Mouse (Mus musculus) heart, postnatal 0 days (tissue): ENCODE results near the gene Tprkb. TPM values are rescaled to one million over a fixed set of nuclear protein-coding genes. Genes with fewer than 3 reads are reported as not detected.
"Not testable (repeated sequence)": the region's sequence is repeated elsewhere in the genome, so short reads cannot be mapped to it uniquely, and the experiment has no call there.

Experiments used
- ATAC-seq: fragments of 200-750 bp; cut with Nextera tagmentation; 2 replicates; pipeline ENCODE4 v1.8.0; 2017; ENCODE audit warnings: low read depth, moderate number of reproducible peaks, moderate library complexity; ENCODE audit not compliant: insufficient read depth
- DNase-seq: peaks from one replicate; pipeline ENCODE4 v3.0.0-alpha.2; 2016; ENCODE audit warnings: low spot score
- H3K27ac ChIP-seq: fragments of 300-500 bp; sonication (generic); 2 replicates; pipeline ENCODE4 v1.5.1; 2014; ENCODE audit warnings: low read depth, mild to moderate bottlenecking
- H3K27me3 ChIP-seq: fragments of 300-500 bp; sonication (generic); 2 replicates; pipeline ENCODE4 v1.6.1; 2014; ENCODE audit warnings: low read length, mixed read lengths; ENCODE audit not compliant: control insufficient read depth, insufficient read depth
- H3K36me3 ChIP-seq: fragments of 300-500 bp; sonication (generic); replicated peaks from 2 replicates; pipeline ENCODE4 v1.6.1; 2014; ENCODE audit warnings: low read length, mixed read lengths; ENCODE audit not compliant: control insufficient read depth, insufficient read depth
- H3K4me1 ChIP-seq: fragments of 300-500 bp; sonication (generic); 2 replicates; pipeline ENCODE4 v1.6.1; 2014; ENCODE audit warnings: antibody characterized with exemption; ENCODE audit not compliant: control insufficient read depth, insufficient read depth
- H3K4me2 ChIP-seq: fragments of 300-500 bp; sonication (generic); 2 replicates; pipeline ENCODE4 v1.6.1; 2014; ENCODE audit warnings: low read depth, mild to moderate bottlenecking, low read length, moderate library complexity
- H3K4me3 ChIP-seq: fragments of 300-500 bp; sonication (generic); 2 replicates; pipeline ENCODE4 v1.5.1; 2014; ENCODE audit warnings: low read depth, low read length
- H3K9ac ChIP-seq: fragments of 300-500 bp; sonication (generic); replicated peaks from 2 replicates; pipeline ENCODE4 v1.6.1; 2014; ENCODE audit warnings: low read depth, low read length, mixed read lengths
- H3K9me3 ChIP-seq: fragments of 300-500 bp; sonication (generic); replicated peaks from 2 replicates; pipeline ENCODE4 v1.6.1; 2016; ENCODE audit warnings: low read length; ENCODE audit not compliant: control insufficient read depth
- CTCF ChIP-seq: IDR thresholded peaks from 2 replicates; pipeline ENCODE4 v1.5.1; 2016; ENCODE audit warnings: antibody characterized with exemption, control low read depth, low read depth
- EP300 ChIP-seq: IDR thresholded peaks from 2 replicates; pipeline ENCODE4 v1.6.1; 2016; ENCODE audit warnings: antibody characterized with exemption, low read depth
- WGBS: fragments of 180-500 bp; shearing (Covaris S2); extraction: QIAGEN DNeasy Blood & Tissue Kit; methylation state at CpG from one replicate; pipeline ENCODE4 v1.1.7; 2014; 5-methylcytosine and 5-hydroxymethylcytosine counted together
- polyA plus RNA-seq: library from polyadenylated mRNA; unstranded; fragments of >200 nt; fragmentation: Nextera tagmentation; extraction: Ambion mirVana; gene quantifications from 2 replicates; pipeline ENCODE4 v1.2.1, GENCODE M21; 2015
- total RNA-seq: library from RNA; depleted of rRNA; stranded (reverse); fragments of >200 nt; gene quantifications from 2 replicates; pipeline ENCODE4 v1.2.3, GENCODE M21; 2014; ENCODE audit warnings: low replicate concordance; rRNA removed

The Tprkb gene
- total RNA-seq (8.5 and 15.0 TPM in 2 replicates), polyA plus RNA-seq (19.2 and 25.5 TPM in 2 replicates)

DNA sequence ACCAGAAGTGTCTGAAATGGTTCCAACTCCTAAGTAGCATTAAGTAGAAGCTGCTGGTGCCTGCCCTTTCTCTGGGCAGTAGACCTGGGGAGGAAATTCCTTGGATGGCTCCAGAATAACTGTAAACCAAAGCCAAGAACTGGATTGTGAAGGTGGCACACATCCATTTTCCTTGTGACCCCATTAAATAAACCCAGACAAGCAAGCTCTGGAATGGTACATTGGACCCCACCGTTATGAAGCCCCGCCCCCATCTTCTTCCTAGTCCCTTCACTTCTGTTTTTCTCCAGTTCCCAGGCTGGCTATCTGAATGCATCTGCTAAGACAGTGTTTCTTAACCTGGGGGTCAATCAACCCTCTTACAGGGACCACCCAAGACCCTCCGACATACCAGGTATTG, at the start of gene Tprkb:
TSS of gene Tprkb (plus strand) at position 279 of the 400 bp plus-strand sequence.
- no peaks in the 10 kb centered on the region for H3K9me3 ChIP-seq
- no peak within 1 kb of the TSS for H3K4me2 ChIP-seq
- ATAC-seq (no peak), DNase-seq (no peak)
- no peak within 1 kb of the TSS for H3K27ac ChIP-seq
- no peak within 1 kb of the TSS for H3K9ac ChIP-seq
- H3K36me3 ChIP-seq = no peaks in the 10 kb centered on the region
- TF ChIP-seq CTCF = no peak
- no peak for TF ChIP-seq EP300
- peaks cover 11% of the 10 kb centered on the region; the same call in 1 of the 2 replicates for H3K4me1 ChIP-seq
- 84% methylated on average over 3 of the region's 3 CpGs for WGBS
- no peaks in the 10 kb centered on the region for H3K27me3 ChIP-seq
- H3K4me3 ChIP-seq = no peak within 1 kb of the TSS

- ATAC-seq = no peak
- Histone ChIP-seq H3K4me3 (no peak overlapping the region), H3K27ac (no peak overlapping the region), H3K36me3 (no peaks in the 10 kb centered on the region), H3K4me2 (no peak overlapping the region), H3K27me3 (no peaks in the 10 kb centered on the region), H3K4me1 (no peaks in the 10 kb centered on the region), H3K9ac (no peak overlapping the region), H3K9me3 (no peaks in the 10 kb centered on the region)
- no peak for DNase-seq
- TF ChIP-seq EP300 = no peak
- no peak for TF ChIP-seq CTCF
- WGBS = 54% methylated on average over 3 of the region's 3 CpGs
These were observed 49.1 kb upstream of the Tprkb start for GRCm38 (mm10) chr6:85862565-85862964.

GRCm38 (mm10) chr6:85863136-85863535, 48.5 kb upstream of the Tprkb start:
- Histone ChIP-seq H3K27me3 (no peaks in the 10 kb centered on the region), H3K4me2 (no peak overlapping the region), H3K4me3 (no peak overlapping the region), H3K36me3 (no peaks in the 10 kb centered on the region), H3K27ac (no peak overlapping the region), H3K9me3 (no peaks in the 10 kb centered on the region), H3K9ac (no peak overlapping the region), H3K4me1 (no peaks in the 10 kb centered on the region)
- no peak for DNase-seq
- 82% methylated on average over 2 of the region's 2 CpGs for WGBS
- no peak for TF ChIP-seq EP300
- TF ChIP-seq CTCF = no peak
- no peak for ATAC-seq

DNA sequence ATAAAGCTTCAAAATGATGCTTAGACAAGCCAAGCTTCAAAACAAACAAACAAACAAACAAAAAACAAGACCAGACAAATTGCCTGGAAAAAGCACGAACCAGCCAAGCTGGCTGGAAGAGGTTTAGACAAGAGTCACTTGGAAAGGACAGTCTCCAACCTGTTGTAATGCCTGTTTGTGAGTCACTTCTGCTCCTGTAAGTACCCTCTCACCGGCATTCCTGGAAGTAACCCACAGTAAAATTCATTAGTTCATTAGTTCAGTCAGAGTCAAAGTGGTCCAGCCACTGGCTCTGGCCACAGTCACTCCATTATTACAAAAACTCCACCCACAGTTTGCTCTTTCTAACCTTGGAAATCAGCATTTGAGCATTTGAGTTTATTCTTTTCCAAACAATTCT, 47.8 kb upstream of the Tprkb start:
- Histone ChIP-seq H3K4me2 (no peak overlapping the region), H3K27ac (no peak overlapping the region), H3K36me3 (no peaks in the 10 kb centered on the region), H3K27me3 (no peaks in the 10 kb centered on the region), H3K9me3 (no peaks in the 10 kb centered on the region), H3K9ac (no peak overlapping the region), H3K4me1 (no peaks in the 10 kb centered on the region), H3K4me3 (no peak overlapping the region)
- WGBS = 84% methylated on average over 2 of the region's 2 CpGs
- ATAC-seq = no peak
- TF ChIP-seq CTCF (no peak), EP300 (no peak)
- DNase-seq = no peak

GRCm38 (mm10) chr6:85864900-85865639, 46.6 kb upstream of the Tprkb start:
- not testable (repeated sequence) for DNase-seq, H3K9me3 ChIP-seq, H3K4me3 ChIP-seq, H3K27me3 ChIP-seq, H3K36me3 ChIP-seq, H3K27ac ChIP-seq, H3K9ac ChIP-seq, ATAC-seq, H3K4me1 ChIP-seq, H3K4me2 ChIP-seq
- 75% methylated on average over 5 of the region's 7 CpGs for WGBS

- not testable (repeated sequence) for H3K27me3 ChIP-seq, ATAC-seq
- 82% methylated on average over 3 of the region's 3 CpGs for WGBS
These were observed 45.5 kb upstream of the Tprkb start for GRCm38 (mm10) chr6:85866166-85866565.

DNA sequence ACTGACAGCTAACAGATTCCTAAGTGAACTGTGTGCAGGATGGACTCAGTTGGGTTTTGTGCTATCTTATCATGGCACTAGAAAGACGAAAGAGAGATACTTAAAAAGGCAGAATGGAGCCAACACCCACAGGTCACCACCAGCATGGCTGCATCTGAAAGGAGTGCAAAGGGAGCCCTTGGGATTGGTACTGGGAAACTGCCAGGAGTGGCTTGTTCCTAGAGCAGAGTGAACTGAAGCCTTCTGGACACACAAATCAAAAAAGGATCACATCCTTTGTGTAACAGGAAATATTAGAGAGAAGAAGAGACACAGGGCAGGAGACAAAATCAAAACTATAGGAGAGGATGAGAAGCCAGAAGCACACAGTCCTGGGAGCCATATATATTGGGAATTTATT, 44.7 kb upstream of the Tprkb start:
- H3K9me3 ChIP-seq, H3K27me3 ChIP-seq, H3K27ac ChIP-seq, ATAC-seq, DNase-seq, H3K4me2 ChIP-seq, H3K9ac ChIP-seq, H3K36me3 ChIP-seq, H3K4me1 ChIP-seq, H3K4me3 ChIP-seq: not testable (repeated sequence)
- WGBS = 20% methylated on average over 1 of the region's 1 CpGs

More at GRCm38 (mm10) chr6:85866166-85866565, 45.5 kb upstream of the Tprkb start:
- H3K9me3 ChIP-seq, H3K36me3 ChIP-seq, H3K4me2 ChIP-seq, H3K4me3 ChIP-seq, H3K27ac ChIP-seq, H3K9ac ChIP-seq, H3K4me1 ChIP-seq, DNase-seq: not testable (repeated sequence)
